In the genomic region with DNA sequence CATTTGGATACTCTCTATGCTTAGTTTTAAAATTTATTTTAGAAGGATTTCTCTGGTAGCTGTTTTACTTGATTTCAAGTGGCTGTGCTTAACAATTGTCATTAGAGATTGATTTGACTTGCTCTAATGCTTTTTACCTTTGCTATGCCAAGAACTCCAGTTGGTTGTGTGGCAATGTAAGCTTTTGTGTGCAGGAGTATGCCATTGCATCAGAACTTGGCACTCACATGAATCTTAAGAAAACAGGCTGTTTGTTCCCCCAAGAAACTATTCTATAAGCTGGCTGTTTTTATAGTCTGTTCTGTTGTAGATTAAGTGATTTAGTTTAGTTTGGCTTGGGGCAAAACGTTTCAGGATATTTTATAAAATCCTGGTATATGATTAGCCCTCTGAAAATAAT, we compare ENCODE assay signal across 18 mouse cellular contexts. TPM values are rescaled to one million over a fixed set of nuclear protein-coding genes. Genes with fewer than 3 reads are reported as not detected.
A peak's percentile ranks its signal among the peaks of the same experiment; 100 is the strongest.
DNase-seq lines count a peak whose midpoint lies in the region; ATAC-seq and TF ChIP-seq lines count a peak whose summit lies in the region.
"Had no signal": no experiment of that assay in that cellular context is flagged by ENCODE, and none has a peak within 500 bp of the region (broad histone marks: within the 10 kb centered on the region; RNA-seq: fewer than 3 reads in every experiment).

No protein-coding gene starts in this region.

- no peaks in the 10 kb centered on the region for H3K9me3 ChIP-seq in forebrain, embryonic 14.5 days (replicated peaks; ENCODE audit: control insufficient read depth, low read length)
- no peaks in the 10 kb centered on the region for H3K9me3 ChIP-seq in forebrain, embryonic 16.5 days (ENCODE audit: control insufficient read depth, low read length)
- H3K9me3 ChIP-seq: embryonic facial prominence, embryonic 15.5 days; heart, embryonic 12.5 days; hindbrain, embryonic 15.5 days had no signal

- no peaks in the 10 kb centered on the region for H3K4me1 ChIP-seq in forebrain, embryonic 14.5 days (ENCODE audit: control insufficient read depth, insufficient read depth, low read length)
- H3K4me1 ChIP-seq in forebrain, embryonic 16.5 days (replicated peaks; ENCODE audit: control insufficient read depth, insufficient read depth, low read length) = no peaks in the 10 kb centered on the region
- H3K4me1 ChIP-seq: embryonic facial prominence, embryonic 15.5 days; heart, embryonic 12.5 days; hindbrain, embryonic 15.5 days had no signal

- H3K4me2 ChIP-seq in forebrain, embryonic 14.5 days (ENCODE audit: low read length) = no peak overlapping the region
- no peak overlapping the region for H3K4me2 ChIP-seq in forebrain, embryonic 16.5 days (ENCODE audit: low read length)
- H3K4me2 ChIP-seq: embryonic facial prominence, embryonic 15.5 days; heart, embryonic 12.5 days; hindbrain, embryonic 15.5 days had no signal

- H3K27me3 ChIP-seq in forebrain, embryonic 14.5 days (replicated peaks; ENCODE audit: control insufficient read depth, insufficient read depth, low read length) = no peaks in the 10 kb centered on the region
- no peaks in the 10 kb centered on the region for H3K27me3 ChIP-seq in forebrain, embryonic 16.5 days (replicated peaks; ENCODE audit: control insufficient read depth, insufficient read depth, low read length)
- H3K27me3 ChIP-seq: CH12.LX; embryonic facial prominence, embryonic 15.5 days; heart, embryonic 12.5 days; hindbrain, embryonic 15.5 days had no signal

- no peaks in the 10 kb centered on the region for H3K36me3 ChIP-seq in forebrain, embryonic 14.5 days (ENCODE audit: control insufficient read depth, insufficient read depth, low read length)
- H3K36me3 ChIP-seq in forebrain, embryonic 16.5 days (ENCODE audit: control insufficient read depth, insufficient read depth) = no peaks in the 10 kb centered on the region
- H3K36me3 ChIP-seq: embryonic facial prominence, embryonic 15.5 days; heart, embryonic 12.5 days; hindbrain, embryonic 15.5 days had no signal

- H3K4me3 ChIP-seq in forebrain, embryonic 14.5 days (ENCODE audit: low read depth, low read length) = no peak overlapping the region
- no peak overlapping the region for H3K4me3 ChIP-seq in forebrain, embryonic 16.5 days (replicated peaks; ENCODE audit: low read length)
- H3K4me3 ChIP-seq: embryonic facial prominence, embryonic 15.5 days; erythroblast, embryonic 14.5 days; heart, embryonic 12.5 days; hindbrain, embryonic 15.5 days had no signal

- WGBS in forebrain, embryonic 14.5 days = 32% methylated on average over 1 of the region's 1 CpGs
- 22% methylated on average over 1 of the region's 1 CpGs for WGBS in forebrain, embryonic 16.5 days

- ATAC-seq in forebrain, embryonic 14.5 days = no peak
- no peak for ATAC-seq in forebrain, embryonic 16.5 days
- ATAC-seq: forebrain, postnatal 0 days had no signal

- no peak overlapping the region for H3K9ac ChIP-seq in forebrain, embryonic 14.5 days (ENCODE audit: low read length)
- H3K9ac ChIP-seq in forebrain, embryonic 16.5 days (replicated peaks; ENCODE audit: low read depth, low read length) = no peak overlapping the region
- H3K9ac ChIP-seq: embryonic facial prominence, embryonic 15.5 days; forebrain, postnatal 0 days; heart, embryonic 12.5 days; hindbrain, embryonic 15.5 days had no signal

- peak; percentile 44 for DNase-seq in forebrain, embryonic 14.5 days (ENCODE audit: low spot score)
- peak; percentile 18 for DNase-seq in lung, postnatal 25 days (ENCODE audit: low spot score)
- DNase-seq in lung, postnatal 10 days = no peak
- peak; percentile 73 for DNase-seq in brain, embryonic 14.5 days (ENCODE audit: low read depth)
- DNase-seq in adrenal gland, postnatal 25 days = no peak
- no peak for DNase-seq in cerebellum, postnatal 10 days
- DNase-seq: adrenal gland, adult 8-10 months; cerebellum, adult 11-12 months; cerebellum, adult 9-10 months; cerebellum, postnatal 36 days; forebrain, postnatal 0 days; gastrocnemius, postnatal 14 days had no signal

- no peak for TF ChIP-seq POLR2A in brain, embryonic 14.5 days (IDR thresholded peaks at IDR 0.05; ENCODE audit: borderline replicate concordance, extremely low read depth, insufficient read depth, insufficient read length, poor library complexity, severe bottlenecking)

- no peak for TF ChIP-seq CTCF in brain, embryonic 14.5 days (IDR thresholded peaks at IDR 0.05; ENCODE audit: borderline replicate concordance, extremely low read depth, insufficient read depth, insufficient read length)

- no peak overlapping the region for H3K27ac ChIP-seq in forebrain, embryonic 14.5 days (ENCODE audit: low read depth, low read length)
- no peak overlapping the region for H3K27ac ChIP-seq in forebrain, embryonic 16.5 days (ENCODE audit: low read length)
- H3K27ac ChIP-seq: embryonic facial prominence, embryonic 15.5 days; hindbrain, embryonic 15.5 days had no signal

RNA-seq across cellular contexts. Expression of a gene that starts 45.2 kb away (rescaled TPM):
- 5.5 and 6.4 TPM in 2 replicates for polyA plus RNA-seq in forebrain, embryonic 14.5 days (2014; fragmentation: Nextera tagmentation; extraction: Ambion mirVana)
- polyA plus RNA-seq in forebrain, embryonic 16.5 days (2015; fragmentation: Nextera tagmentation; extraction: Ambion mirVana) = 6.6 and 7.5 TPM in 2 replicates
- polyA plus RNA-seq in brain, embryonic 14.5 days (2012; rRNA removed) = 2.9 TPM in 2 replicates
- total RNA-seq in adrenal gland, postnatal 25 days (2021) = 10.7 and 13.1 TPM in 2 replicates

RNA-seq across cellular contexts. Expression of a gene that starts 45.2 kb away (rescaled TPM):
- 50.4 and 51.1 TPM in 2 replicates for polyA plus RNA-seq in forebrain, embryonic 14.5 days (2014; fragmentation: Nextera tagmentation; extraction: Ambion mirVana)
- 39.2 and 46.6 TPM in 2 replicates for polyA plus RNA-seq in forebrain, embryonic 16.5 days (2015; fragmentation: Nextera tagmentation; extraction: Ambion mirVana)
- polyA plus RNA-seq in brain, embryonic 14.5 days (2012; rRNA removed) = 20.8 and 21.6 TPM in 2 replicates
- total RNA-seq in adrenal gland, postnatal 25 days (2021) = 38.8 and 44.8 TPM in 2 replicates

Comparison
In these comparisons a context has a peak if more than half of its experiments do, and no peak if none do; other contexts are left out.
1. DNase-seq: peak in forebrain, embryonic 14.5 days (single experiment), lung, postnatal 25 days (single experiment) and brain, embryonic 14.5 days (single experiment); none in lung, postnatal 10 days (single experiment), adrenal gland, postnatal 25 days (single experiment) and cerebellum, postnatal 10 days (0 of 2).